Mouse (Mus musculus) forebrain, embryonic 13.5 days (tissue): ENCODE results near the gene Eif4a1. TPM values are rescaled to one million over a fixed set of nuclear protein-coding genes. Genes with fewer than 3 reads are reported as not detected.

ENCODE experiments used
- ATAC-seq: fragments of 200-750 bp; cut with Nextera tagmentation; 2 replicates; pipeline ENCODE4 v1.8.0; 2017
- H3K27ac ChIP-seq: fragments of 300-500 bp; sonication (generic); 2 replicates; pipeline ENCODE4 v1.5.1; 2015; ENCODE audit warnings: inconsistent platforms, mild to moderate bottlenecking, moderate library complexity
- H3K27me3 ChIP-seq: fragments of 300-500 bp; sonication (generic); 2 replicates; pipeline ENCODE4 v1.6.1; 2015; ENCODE audit warnings: mild to moderate bottlenecking, inconsistent platforms
- H3K36me3 ChIP-seq: fragments of 300-500 bp; sonication (generic); 2 replicates; pipeline ENCODE4 v1.6.1; 2015; ENCODE audit warnings: mild to moderate bottlenecking, inconsistent platforms; ENCODE audit not compliant: poor library complexity, severe bottlenecking
- H3K4me1 ChIP-seq: fragments of 300-500 bp; sonication (generic); 2 replicates; pipeline ENCODE4 v1.6.1; 2015; ENCODE audit warnings: inconsistent platforms
- H3K4me2 ChIP-seq: fragments of 300-500 bp; sonication (generic); 2 replicates; pipeline ENCODE4 v1.6.1; 2015; ENCODE audit warnings: inconsistent platforms, mild to moderate bottlenecking, moderate library complexity
- H3K4me3 ChIP-seq: fragments of 300-500 bp; sonication (generic); 2 replicates; pipeline ENCODE4 v1.5.1; 2015; ENCODE audit warnings: mild to moderate bottlenecking, inconsistent platforms
- H3K9ac ChIP-seq: fragments of 300-500 bp; sonication (generic); 2 replicates; pipeline ENCODE4 v1.6.1; 2015; ENCODE audit warnings: mild to moderate bottlenecking, inconsistent platforms
- H3K9me3 ChIP-seq: fragments of 300-500 bp; sonication (generic); replicated peaks from 2 replicates; pipeline ENCODE4 v1.6.1; 2016; ENCODE audit warnings: inconsistent platforms
- WGBS: fragments of 180-500 bp; shearing (Covaris S2); methylation state at CpG from one replicate; pipeline ENCODE4 v1.1.7; 2015; 5-methylcytosine and 5-hydroxymethylcytosine counted together
- polyA plus RNA-seq: library from polyadenylated mRNA; unstranded; fragments of >200 nt; fragmentation: Nextera tagmentation; extraction: Ambion mirVana; gene quantifications from 2 replicates; pipeline ENCODE4 v1.2.1, GENCODE M21; 2015

Gene Eif4a1
- polyA plus RNA-seq, 1 experiment from 2014 or later: 701 TPM

DNA sequence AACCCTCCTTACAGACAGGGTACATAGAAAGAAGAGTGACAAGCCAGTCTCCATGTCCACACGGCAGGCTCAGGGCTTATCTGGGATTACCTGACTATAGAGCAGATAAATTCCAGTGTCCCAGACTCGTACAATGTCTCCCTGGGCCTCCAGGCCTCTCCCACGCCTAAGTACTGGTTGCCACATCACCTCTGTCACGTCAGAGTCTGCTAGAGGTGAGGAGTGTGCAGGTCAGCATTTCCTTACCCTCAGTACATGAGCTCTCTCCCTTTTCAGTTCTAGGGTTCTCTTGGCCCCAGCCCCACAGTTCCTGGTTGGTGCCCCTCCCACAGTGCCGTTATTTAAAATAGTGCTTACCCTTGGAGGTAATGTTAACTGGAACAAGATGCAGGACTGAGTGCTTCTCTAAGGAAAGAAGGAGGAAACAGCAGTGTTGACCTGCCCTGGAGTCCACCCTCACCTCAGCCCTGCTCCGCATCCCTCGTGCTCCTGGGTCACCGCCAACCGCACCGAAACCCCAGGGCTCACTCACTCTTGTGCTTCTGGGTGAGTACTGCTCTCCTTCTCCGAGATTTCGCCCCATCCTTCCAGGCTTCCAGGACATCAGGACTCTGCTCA, 12.0 kb upstream of the Eif4a1 start:
- peaks cover 49% of the 10 kb centered on the region for H3K4me1 ChIP-seq
- no peak for ATAC-seq
- H3K9ac ChIP-seq: no peak overlapping the region
- WGBS: 77% methylated on average over 12 of the region's 12 CpGs
- peaks cover 12% of the 10 kb centered on the region for H3K36me3 ChIP-seq
- no peak overlapping the region for H3K4me2 ChIP-seq
- no peaks in the 10 kb centered on the region for H3K27me3 ChIP-seq
- no peaks in the 10 kb centered on the region for H3K9me3 ChIP-seq
- no peak overlapping the region for H3K4me3 ChIP-seq
- no peak overlapping the region for H3K27ac ChIP-seq

GRCm38 (mm10) chr11:69683576-69683975, 11.4 kb upstream of the Eif4a1 start:
- Histone ChIP-seq H3K9ac (no peak overlapping the region), H3K27me3 (no peaks in the 10 kb centered on the region), H3K36me3 (peaks cover 19% of the 10 kb centered on the region), H3K4me2 (no peak overlapping the region), H3K27ac (no peak overlapping the region), H3K4me1 (peaks cover 50% of the 10 kb centered on the region), H3K4me3 (no peak overlapping the region), H3K9me3 (no peaks in the 10 kb centered on the region)
- no peak for ATAC-seq
- WGBS: 85% methylated on average over 7 of the region's 7 CpGs

GRCm38 (mm10) chr11:69682840-69683533, 10.8 kb upstream of the Eif4a1 start:
- Histone ChIP-seq H3K4me3 (peak overlapping the region; percentile 78; the same call in 1 of the 2 replicates), H3K27ac (peak overlapping the region; percentile 96), H3K9me3 (no peaks in the 10 kb centered on the region), H3K36me3 (peaks cover 24% of the 10 kb centered on the region), H3K27me3 (no peaks in the 10 kb centered on the region), H3K4me1 (peaks cover 50% of the 10 kb centered on the region), H3K9ac (peak overlapping the region; percentile 39; the same call in 1 of the 2 replicates), H3K4me2 (peak overlapping the region; percentile 97)
- WGBS: 21% methylated on average over 12 of the region's 12 CpGs
- ATAC-seq: peak; percentile 44; the same call in 1 of the 2 replicates

DNA sequence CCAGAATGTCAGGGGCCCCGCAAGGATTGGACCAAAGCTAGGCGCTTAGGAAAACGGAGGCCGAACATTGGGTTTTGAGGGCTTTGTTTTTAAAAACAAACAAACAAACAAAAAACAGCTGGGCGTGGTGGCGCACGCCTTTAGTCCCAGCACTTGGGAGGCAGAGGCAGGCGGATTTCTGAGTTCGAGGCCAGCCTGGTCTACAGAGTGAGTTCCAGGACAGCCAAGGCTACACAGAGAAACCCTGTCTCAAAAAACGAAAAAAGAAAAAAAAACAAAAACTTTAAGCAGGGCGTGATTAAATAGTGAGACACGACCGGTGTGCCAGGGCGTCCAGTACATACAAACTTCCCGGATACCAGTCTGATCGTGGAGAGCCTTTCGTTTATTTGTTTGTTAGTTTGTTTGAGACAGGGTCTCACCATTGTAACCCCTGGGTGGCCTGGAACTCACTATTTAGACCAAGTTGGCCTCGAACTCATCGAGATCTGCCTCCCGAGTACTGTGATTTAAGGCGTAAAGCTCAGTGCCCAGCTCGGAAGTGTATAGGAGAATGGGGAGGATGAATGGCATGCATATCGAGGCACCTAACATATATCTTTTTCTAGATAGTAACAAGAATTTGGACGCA, 10.1 kb upstream of the Eif4a1 start:
- H3K36me3 ChIP-seq: peaks cover 31% of the 10 kb centered on the region
- H3K27me3 ChIP-seq: no peaks in the 10 kb centered on the region
- ATAC-seq: peak; percentile 41; the same call in 1 of the 2 replicates
- peak overlapping the region; percentile 78 for H3K4me3 ChIP-seq
- peak overlapping the region; percentile 96 for H3K27ac ChIP-seq
- H3K9ac ChIP-seq: peak overlapping the region; percentile 76
- H3K4me1 ChIP-seq: peaks cover 50% of the 10 kb centered on the region
- 25% methylated on average over 24 of the region's 24 CpGs for WGBS
- H3K9me3 ChIP-seq: no peaks in the 10 kb centered on the region
- peak overlapping the region; percentile 97 for H3K4me2 ChIP-seq

- peak within 1 kb of the TSS; percentile 97 for H3K4me2 ChIP-seq
- H3K27me3 ChIP-seq: no peaks in the 10 kb centered on the region
- peaks cover 39% of the 10 kb centered on the region for H3K36me3 ChIP-seq
- H3K9me3 ChIP-seq: no peaks in the 10 kb centered on the region
- H3K9ac ChIP-seq: peak within 1 kb of the TSS; percentile 88
- WGBS: under 1% methylated on average over 79 of the region's 80 CpGs
- ATAC-seq: peak; percentile 97
- H3K27ac ChIP-seq: peak within 1 kb of the TSS; percentile 96
- H3K4me1 ChIP-seq: peaks cover 46% of the 10 kb centered on the region
- H3K4me3 ChIP-seq: peak within 1 kb of the TSS; percentile 78
Observed at GRCm38 (mm10) chr11:69681314-69682208, 9.3 kb upstream of the Eif4a1 start, which contains the start of gene Senp3. Senp3 (minus strand) TSS chr11:69682084.

- ATAC-seq: no peak
- Histone ChIP-seq H3K9ac (peak overlapping the region; percentile 88; the same call in 1 of the 2 replicates), H3K36me3 (peaks cover 51% of the 10 kb centered on the region), H3K27ac (no peak overlapping the region), H3K4me2 (peak overlapping the region; percentile 97), H3K27me3 (no peaks in the 10 kb centered on the region), H3K9me3 (no peaks in the 10 kb centered on the region), H3K4me3 (peak overlapping the region; percentile 78), H3K4me1 (peaks cover 33% of the 10 kb centered on the region)
- 93% methylated on average over 30 of the region's 30 CpGs for WGBS
Observed at GRCm38 (mm10) chr11:69680136-69680855, 8.1 kb upstream of the Eif4a1 start.

DNA sequence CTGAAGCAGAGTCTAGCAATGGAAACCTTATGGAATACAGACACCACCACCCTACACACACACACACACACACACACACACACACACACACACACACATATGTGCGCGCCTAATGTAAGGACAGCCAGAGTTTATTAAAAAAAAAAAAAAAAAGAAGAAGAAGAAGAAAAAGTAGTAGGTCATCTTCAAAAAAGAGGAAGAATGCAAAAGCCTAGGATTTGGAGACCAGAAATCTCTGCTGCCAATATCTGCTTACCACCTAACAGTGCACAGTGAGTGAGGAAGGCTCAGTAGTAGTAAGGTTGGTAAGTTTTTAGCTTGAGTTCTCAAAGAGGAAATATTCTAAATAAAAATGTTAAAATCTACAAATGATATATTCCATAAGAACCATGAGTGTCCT, 6.9 kb upstream of the Eif4a1 start:
- WGBS: 93% methylated on average over 2 of the region's 2 CpGs
- H3K27me3 ChIP-seq: no peaks in the 10 kb centered on the region
- H3K4me3 ChIP-seq: no peak overlapping the region
- no peaks in the 10 kb centered on the region for H3K9me3 ChIP-seq
- no peak overlapping the region for H3K9ac ChIP-seq
- ATAC-seq: no peak
- H3K27ac ChIP-seq: no peak overlapping the region
- peaks cover 33% of the 10 kb centered on the region for H3K4me1 ChIP-seq
- no peak overlapping the region for H3K4me2 ChIP-seq
- H3K36me3 ChIP-seq: peaks cover 63% of the 10 kb centered on the region

GRCm38 (mm10) chr11:69671726-69672124, 498 bp downstream of the Eif4a1 start:
- WGBS: under 1% methylated on average over 43 of the region's 43 CpGs
- peak overlapping the region; percentile 97 for H3K4me2 ChIP-seq
- peaks cover 31% of the 10 kb centered on the region for H3K4me1 ChIP-seq
- peak overlapping the region; percentile 100 for H3K4me3 ChIP-seq
- ATAC-seq: peak; percentile 6; the same call in 1 of the 2 replicates
- H3K9me3 ChIP-seq: no peaks in the 10 kb centered on the region
- H3K27ac ChIP-seq: peak overlapping the region; percentile 98
- H3K36me3 ChIP-seq: peaks cover 74% of the 10 kb centered on the region
- H3K9ac ChIP-seq: peak overlapping the region; percentile 100
- no peaks in the 10 kb centered on the region for H3K27me3 ChIP-seq

- peak overlapping the region; percentile 100 for H3K4me3 ChIP-seq
- peak; percentile 73 for ATAC-seq
- no peaks in the 10 kb centered on the region for H3K9me3 ChIP-seq
- no peaks in the 10 kb centered on the region for H3K27me3 ChIP-seq
- peak overlapping the region; percentile 98 for H3K27ac ChIP-seq
- H3K9ac ChIP-seq: peak overlapping the region; percentile 100
- peak overlapping the region; percentile 97 for H3K4me2 ChIP-seq
- H3K4me1 ChIP-seq: peaks cover 31% of the 10 kb centered on the region
- H3K36me3 ChIP-seq: peaks cover 74% of the 10 kb centered on the region
- under 1% methylated on average over 50 of the region's 61 CpGs for WGBS
Observed at GRCm38 (mm10) chr11:69670786-69671725, 1.2 kb downstream of the Eif4a1 start.

DNA sequence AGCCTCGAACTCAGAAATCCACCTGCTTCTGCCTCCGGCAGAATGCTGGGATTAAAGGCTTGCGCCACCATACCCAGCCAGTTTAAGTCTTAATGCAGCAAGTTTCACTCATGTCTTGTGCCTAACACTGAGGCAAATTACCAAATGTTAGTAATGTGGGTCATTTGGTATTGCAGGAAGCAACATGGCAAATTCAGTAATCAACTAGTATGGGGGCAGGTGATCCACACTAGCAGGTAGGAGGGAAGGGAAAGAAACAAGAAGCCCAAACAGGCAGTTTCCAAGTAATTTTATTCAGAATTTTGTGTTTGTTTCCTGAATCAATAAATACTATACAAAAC, 5.6 kb downstream of the Eif4a1 start:
- Histone ChIP-seq H3K9me3 (no peaks in the 10 kb centered on the region), H3K27ac (no peak overlapping the region), H3K4me2 (no peak overlapping the region), H3K4me1 (peaks cover 32% of the 10 kb centered on the region), H3K27me3 (no peaks in the 10 kb centered on the region), H3K4me3 (no peak overlapping the region), H3K36me3 (peaks cover 72% of the 10 kb centered on the region), H3K9ac (no peak overlapping the region)
- 83% methylated on average over 3 of the region's 3 CpGs for WGBS
- no peak for ATAC-seq
